Mouse (Mus musculus) myocyte (in vitro differentiated cells): ENCODE measurements around the gene P3h2. TPM values are rescaled to one million over a fixed set of nuclear protein-coding genes. Genes with fewer than 3 reads are reported as not detected.

Experiments
- H3K27me3 ChIP-seq: one replicate; pipeline ENCODE4 v1.6.1; 2011; ENCODE audit not compliant: control insufficient read depth, insufficient read depth, insufficient read length
- H3K36me3 ChIP-seq: one replicate; pipeline ENCODE4 v1.6.1; 2011; ENCODE audit not compliant: control insufficient read depth, insufficient read depth
- H3K4me2 ChIP-seq: one replicate; pipeline ENCODE4 v1.6.1; 2011; ENCODE audit warnings: low read depth, control low read depth
- H3K4me3 ChIP-seq: one replicate; pipeline ENCODE4 v1.5.1; 2011; ENCODE audit warnings: mild to moderate bottlenecking, control low read depth, moderate library complexity
- H3K79me2 ChIP-seq: one replicate; pipeline ENCODE4 v1.6.1; 2011; ENCODE audit not compliant: control insufficient read depth, insufficient read depth
- H3ac ChIP-seq: one replicate; pipeline ENCODE4 v1.6.1; 2011; ENCODE audit not compliant: control insufficient read depth, insufficient read length
- CEBPB ChIP-seq: IDR thresholded peaks from 2 replicates; pipeline ENCODE4 v1.6.1; 2011; ENCODE audit warnings: mild to moderate bottlenecking, moderate library complexity; ENCODE audit not compliant: poor library complexity, insufficient read depth, severe bottlenecking
- E2F4 ChIP-seq: IDR thresholded peaks from one replicate; pipeline ENCODE4 v1.6.1; 2011; ENCODE audit warnings: mild to moderate bottlenecking, control low read depth, moderate library complexity; ENCODE audit not compliant: insufficient read depth
- MAX ChIP-seq: IDR thresholded peaks from one replicate; pipeline ENCODE4 v1.6.1; 2011; ENCODE audit warnings: low read depth, mild to moderate bottlenecking, control low read depth
- MYOD1 ChIP-seq, 3 experiments: IDR thresholded peaks; one replicate each; pipeline ENCODE4 v1.6.1; 2011; ENCODE audit warnings: control low read depth in 2 of 3, low read depth in 2 of 3, mild to moderate bottlenecking in 2 of 3, moderate library complexity in 1 of 3; ENCODE audit not compliant: insufficient read length in 2 of 3, control insufficient read depth in 1 of 3
- MYOG ChIP-seq, 3 experiments: IDR thresholded peaks; one replicate each; pipeline ENCODE4 v1.6.1; 2011; ENCODE audit warnings: control low read depth in 2 of 3, low read depth in 2 of 3, mild to moderate bottlenecking in 2 of 3; ENCODE audit not compliant: insufficient read length in 2 of 3, control insufficient read depth in 1 of 3, insufficient read depth in 1 of 3
- POLR2A ChIP-seq: IDR thresholded peaks from one replicate; pipeline ENCODE4 v1.6.1; 2011; ENCODE audit warnings: low read depth, mild to moderate bottlenecking, control low read depth, moderate library complexity; ENCODE audit not compliant: insufficient read length
- POLR2AphosphoS2 ChIP-seq: IDR thresholded peaks from one replicate; pipeline ENCODE4 v1.6.1; 2011; ENCODE audit warnings: low read depth, control low read depth; ENCODE audit not compliant: insufficient read length
- REST ChIP-seq: IDR thresholded peaks from one replicate; pipeline ENCODE4 v1.6.1; 2011; ENCODE audit warnings: mild to moderate bottlenecking, control low read depth, moderate library complexity; ENCODE audit not compliant: insufficient read depth, insufficient read length
- SRF ChIP-seq: IDR thresholded peaks from one replicate; pipeline ENCODE4 v1.6.1; 2011; ENCODE audit warnings: low read depth; ENCODE audit not compliant: control insufficient read depth, insufficient read length
- TCF12 ChIP-seq: IDR thresholded peaks from one replicate; pipeline ENCODE4 v1.6.1; 2011; ENCODE audit warnings: mild to moderate bottlenecking, control low read depth; ENCODE audit not compliant: poor library complexity, insufficient read depth, severe bottlenecking
- TCF3 ChIP-seq: IDR thresholded peaks from one replicate; pipeline ENCODE4 v1.6.1; 2011; ENCODE audit warnings: low read depth, control low read depth; ENCODE audit not compliant: insufficient read length
- USF1 ChIP-seq: IDR thresholded peaks from one replicate; pipeline ENCODE4 v1.6.1; 2011; ENCODE audit warnings: low read depth, mild to moderate bottlenecking, control low read depth, moderate library complexity
- polyA plus RNA-seq: library from polyadenylated mRNA; unstranded; fragments of >200 nt; fragmentation: generic; extraction: Trizol; gene quantifications from one replicate; pipeline ENCODE4 v1.2.1, GENCODE M21; 2012; ENCODE audit warnings: missing spikeins

P3h2 gene
- polyA plus RNA-seq, 1 experiment = 0.88 TPM

DNA sequence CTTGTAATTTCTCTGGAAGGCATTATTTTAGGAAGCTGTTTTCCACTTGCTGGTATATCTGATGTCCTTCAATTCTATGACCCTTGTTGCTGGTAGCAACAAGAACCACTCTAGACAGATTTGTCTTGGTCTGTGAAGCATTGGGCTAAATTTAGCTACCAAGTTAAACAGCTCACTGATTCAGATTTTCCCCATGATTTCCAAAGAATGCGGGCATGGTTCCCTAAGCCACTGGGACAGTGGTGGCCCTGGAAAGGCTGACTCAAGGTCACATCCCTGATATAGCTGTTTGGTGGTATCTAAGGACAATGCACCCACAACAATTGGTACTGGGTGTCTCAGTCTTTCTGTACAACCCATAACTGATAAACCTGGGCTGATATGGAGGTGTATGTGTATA lies 22.8 kb downstream of the P3h2 start:
- Histone ChIP-seq H3K4me3 (no peak overlapping the region), H3K27me3 (no peaks in the 10 kb centered on the region), H3ac (no peak overlapping the region), H3K79me2 (no peaks in the 10 kb centered on the region), H3K36me3 (no peaks in the 10 kb centered on the region), H3K4me2 (no peak overlapping the region)
- TF ChIP-seq TCF12 (no peak), MYOD1 (IDR thresholded peaks at IDR 0.05; ENCODE audit: control insufficient read depth in 1 of 3, insufficient read length in 2 of 3, low read depth in 2 of 3) (no peak), USF1 (no peak), REST (no peak), POLR2AphosphoS2 (no peak), SRF (no peak), CEBPB (no peak), MYOG (IDR thresholded peaks at IDR 0.05; ENCODE audit: control insufficient read depth in 1 of 3, insufficient read depth in 1 of 3, insufficient read length in 2 of 3, low read depth in 2 of 3) (no peak), TCF3 (no peak), E2F4 (no peak), MAX (no peak)

GRCm38 (mm10) chr16:26082391-26082790 lies 23.2 kb downstream of the P3h2 start:
- no peak overlapping the region for H3K4me2 ChIP-seq
- no peak for TF ChIP-seq MYOD1 (IDR thresholded peaks at IDR 0.05; ENCODE audit: control insufficient read depth in 1 of 3, insufficient read length in 2 of 3, low read depth in 2 of 3)
- no peak for TF ChIP-seq E2F4
- TF ChIP-seq TCF12 = no peak
- no peak for TF ChIP-seq MYOG (IDR thresholded peaks at IDR 0.05; ENCODE audit: control insufficient read depth in 1 of 3, insufficient read depth in 1 of 3, insufficient read length in 2 of 3, low read depth in 2 of 3)
- no peak for TF ChIP-seq MAX
- no peak for TF ChIP-seq TCF3
- TF ChIP-seq REST = no peak
- no peak for TF ChIP-seq SRF
- TF ChIP-seq USF1 = no peak
- no peak for TF ChIP-seq CEBPB
- TF ChIP-seq POLR2A = no peak
- TF ChIP-seq POLR2AphosphoS2 = no peak
- H3ac ChIP-seq = no peak overlapping the region
- H3K27me3 ChIP-seq = no peaks in the 10 kb centered on the region
- no peaks in the 10 kb centered on the region for H3K79me2 ChIP-seq
- no peak overlapping the region for H3K4me3 ChIP-seq
- no peaks in the 10 kb centered on the region for H3K36me3 ChIP-seq

GRCm38 (mm10) chr16:26078923-26079351 lies 26.6 kb downstream of the P3h2 start:
- no peak overlapping the region for H3K4me3 ChIP-seq
- no peaks in the 10 kb centered on the region for H3K36me3 ChIP-seq
- H3K4me2 ChIP-seq = no peak overlapping the region
- no peaks in the 10 kb centered on the region for H3K79me2 ChIP-seq
- TF ChIP-seq POLR2AphosphoS2 (no peak), MAX (no peak), MYOG (IDR thresholded peaks at IDR 0.05; ENCODE audit: control insufficient read depth in 1 of 3, insufficient read depth in 1 of 3, insufficient read length in 2 of 3, low read depth in 2 of 3) (no peak), SRF (no peak), CEBPB (no peak), TCF3 (no peak), MYOD1 (IDR thresholded peaks at IDR 0.05; ENCODE audit: control insufficient read depth in 1 of 3, insufficient read length in 2 of 3, low read depth in 2 of 3) (no peak), POLR2A (no peak), E2F4 (no peak), USF1 (no peak), TCF12 (no peak)
- H3ac ChIP-seq = no peak overlapping the region
- H3K27me3 ChIP-seq = no peaks in the 10 kb centered on the region

DNA sequence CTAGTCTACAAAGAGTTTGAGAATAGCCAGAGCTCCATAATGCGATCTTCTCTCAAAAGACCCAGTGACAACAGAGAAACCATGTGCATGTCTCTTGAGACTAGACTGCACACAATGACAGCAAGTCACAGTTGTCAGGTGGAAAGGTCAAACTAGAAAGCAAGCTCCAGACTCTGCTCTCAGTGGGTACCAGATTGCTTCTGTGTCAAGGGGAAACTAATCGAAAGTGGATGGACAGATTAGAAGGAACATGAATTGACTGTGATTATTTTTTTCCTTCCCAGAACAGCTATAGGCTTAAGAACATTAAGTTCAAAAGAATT lies 27.5 kb downstream of the P3h2 start:
- no peak overlapping the region for H3K4me2 ChIP-seq

More for the DNA sequence above, 27.5 kb downstream of the P3h2 start:
- Histone ChIP-seq H3K4me3 (no peak overlapping the region), H3K36me3 (no peaks in the 10 kb centered on the region), H3K27me3 (no peaks in the 10 kb centered on the region), H3ac (no peak overlapping the region), H3K79me2 (no peaks in the 10 kb centered on the region)
- TF ChIP-seq POLR2A = no peak
- TF ChIP-seq MAX = no peak
- no peak for TF ChIP-seq TCF12
- no peak for TF ChIP-seq E2F4
- no peak for TF ChIP-seq MYOD1 (IDR thresholded peaks at IDR 0.05; ENCODE audit: control insufficient read depth in 1 of 3, insufficient read length in 2 of 3, low read depth in 2 of 3)
- TF ChIP-seq USF1 = no peak
- no peak for TF ChIP-seq TCF3
- no peak for TF ChIP-seq MYOG (IDR thresholded peaks at IDR 0.05; ENCODE audit: control insufficient read depth in 1 of 3, insufficient read depth in 1 of 3, insufficient read length in 2 of 3, low read depth in 2 of 3)
